Mouse (Mus musculus): ENCODE measurements around the gene Gabrb1. TPM values are rescaled to one million over a fixed set of nuclear protein-coding genes. Genes with fewer than 3 reads are reported as not detected.

Gene Gabrb1
- polyA plus RNA-seq, 2 experiments = under 0.01 to 0.03 TPM

- WGBS (ENCODE audit: insufficient replicate concordance) = 62% methylated on average over 10 of the region's 10 CpGs
These were observed 18.1 kb upstream of the Gabrb1 start for GRCm38 (mm10) chr5:71639804-71640203.

GRCm38 (mm10) chr5:71648108-71648507 lies 9.8 kb upstream of the Gabrb1 start:
- Histone ChIP-seq H3K4me2 (ENCODE audit: low read depth) (no peak overlapping the region), H3K27ac (no peak overlapping the region), H3K9me3 (ENCODE audit: control insufficient read depth, low read length) (no peaks in the 10 kb centered on the region), H3K9ac (replicated peaks) (no peak overlapping the region), H3K4me1 (replicated peaks; ENCODE audit: control insufficient read depth in 2 of 2, insufficient read depth in 2 of 2, low read length in 1 of 2) (no peaks in the 10 kb centered on the region), H3K4me3 (ENCODE audit: insufficient read depth in 1 of 2, low read depth in 2 of 2, low read length in 2 of 2) (no peak overlapping the region), H3K36me3 (replicated peaks; ENCODE audit: control insufficient read depth, insufficient read depth, low read depth) (no peaks in the 10 kb centered on the region), H3K27me3 (ENCODE audit: control insufficient read depth, insufficient read depth, low read length) (no peaks in the 10 kb centered on the region)
- DNase-seq (ENCODE audit: low read depth in 3 of 3, low spot score in 3 of 3) = no peak
- WGBS (ENCODE audit: insufficient replicate concordance) = 60% methylated on average over 2 of the region's 2 CpGs
- no peak for TF ChIP-seq CTCF (IDR thresholded peaks at IDR 0.05; ENCODE audit: low read depth)
- TF ChIP-seq EP300 (IDR thresholded peaks at IDR 0.05; ENCODE audit: low read depth) = no peak
- no peak for ATAC-seq (ENCODE audit: insufficient read depth)

More at GRCm38 (mm10) chr5:71639804-71640203, 18.1 kb upstream of the Gabrb1 start:
- TF ChIP-seq CTCF (IDR thresholded peaks at IDR 0.05; ENCODE audit: low read depth) (no peak), EP300 (IDR thresholded peaks at IDR 0.05; ENCODE audit: low read depth) (no peak)
- Histone ChIP-seq H3K36me3 (replicated peaks; ENCODE audit: control insufficient read depth, insufficient read depth, low read depth) (no peaks in the 10 kb centered on the region), H3K4me2 (ENCODE audit: low read depth) (no peak overlapping the region), H3K9me3 (ENCODE audit: control insufficient read depth, low read length) (no peaks in the 10 kb centered on the region), H3K9ac (replicated peaks) (no peak overlapping the region), H3K27me3 (ENCODE audit: control insufficient read depth, insufficient read depth, low read length) (no peaks in the 10 kb centered on the region), H3K4me3 (ENCODE audit: insufficient read depth in 1 of 2, low read depth in 2 of 2, low read length in 2 of 2) (no peak overlapping the region), H3K27ac (no peak overlapping the region), H3K4me1 (replicated peaks; ENCODE audit: control insufficient read depth in 2 of 2, insufficient read depth in 2 of 2, low read length in 1 of 2) (no peaks in the 10 kb centered on the region)
- ATAC-seq (ENCODE audit: insufficient read depth) (no peak), DNase-seq (ENCODE audit: low read depth in 3 of 3, low spot score in 3 of 3) (no peak)

GRCm38 (mm10) chr5:71654056-71654455 lies 3.9 kb upstream of the Gabrb1 start:
- Histone ChIP-seq H3K27me3 (ENCODE audit: control insufficient read depth, insufficient read depth, low read length) (peaks cover 13% of the 10 kb centered on the region), H3K9me3 (ENCODE audit: control insufficient read depth, low read length) (no peaks in the 10 kb centered on the region), H3K4me2 (ENCODE audit: low read depth) (no peak overlapping the region), H3K27ac (no peak overlapping the region), H3K36me3 (replicated peaks; ENCODE audit: control insufficient read depth, insufficient read depth, low read depth) (no peaks in the 10 kb centered on the region), H3K9ac (replicated peaks) (no peak overlapping the region), H3K4me1 (replicated peaks; ENCODE audit: control insufficient read depth in 2 of 2, insufficient read depth in 2 of 2, low read length in 1 of 2) (no peaks in the 10 kb centered on the region), H3K4me3 (ENCODE audit: insufficient read depth in 1 of 2, low read depth in 2 of 2, low read length in 2 of 2) (no peak overlapping the region)
- WGBS (ENCODE audit: insufficient replicate concordance) = 62% methylated on average over 5 of the region's 5 CpGs
- DNase-seq (ENCODE audit: low read depth in 3 of 3, low spot score in 3 of 3) = no peak
- no peak for TF ChIP-seq CTCF (IDR thresholded peaks at IDR 0.05; ENCODE audit: low read depth)
- no peak for TF ChIP-seq EP300 (IDR thresholded peaks at IDR 0.05; ENCODE audit: low read depth)
- no peak for ATAC-seq (ENCODE audit: insufficient read depth)

GRCm38 (mm10) chr5:71656771-71657170 lies 1.1 kb upstream of the Gabrb1 start:
- no peak overlapping the region for H3K27ac ChIP-seq
- no peaks in the 10 kb centered on the region for H3K36me3 ChIP-seq (replicated peaks; ENCODE audit: control insufficient read depth, insufficient read depth, low read depth)
- H3K9me3 ChIP-seq (ENCODE audit: control insufficient read depth, low read length) = no peaks in the 10 kb centered on the region
- DNase-seq (ENCODE audit: low read depth in 3 of 3, low spot score in 3 of 3) (no peak), ATAC-seq (ENCODE audit: insufficient read depth) (no peak)
- WGBS (ENCODE audit: insufficient replicate concordance) = 6% methylated on average over 10 of the region's 10 CpGs
- TF ChIP-seq CTCF (IDR thresholded peaks at IDR 0.05; ENCODE audit: low read depth) = no peak
- TF ChIP-seq EP300 (IDR thresholded peaks at IDR 0.05; ENCODE audit: low read depth) = no peak
- peaks cover 13% of the 10 kb centered on the region for H3K27me3 ChIP-seq (ENCODE audit: control insufficient read depth, insufficient read depth, low read length)
- no peak overlapping the region for H3K4me3 ChIP-seq (ENCODE audit: insufficient read depth in 1 of 2, low read depth in 2 of 2, low read length in 2 of 2)
- H3K4me2 ChIP-seq (ENCODE audit: low read depth) = no peak overlapping the region
- H3K9ac ChIP-seq (replicated peaks) = no peak overlapping the region
- no peaks in the 10 kb centered on the region for H3K4me1 ChIP-seq (replicated peaks; ENCODE audit: control insufficient read depth in 2 of 2, insufficient read depth in 2 of 2, low read length in 1 of 2)

GRCm38 (mm10) chr5:71658115-71658497 lies 193 bp downstream of the Gabrb1 start, which contains the start of gene Gabra4:
TSS of gene Gabra4 (minus strand) at chr5:71658308.
- no peak within 1 kb of the TSS for H3K9ac ChIP-seq (replicated peaks)
- ATAC-seq (ENCODE audit: insufficient read depth) (no peak), DNase-seq (ENCODE audit: low read depth in 3 of 3, low spot score in 3 of 3) (no peak)
- TF ChIP-seq EP300 (IDR thresholded peaks at IDR 0.05; ENCODE audit: low read depth) (no peak), CTCF (IDR thresholded peaks at IDR 0.05; ENCODE audit: low read depth) (no peak)
- H3K4me2 ChIP-seq (ENCODE audit: low read depth) = peak within 1 kb of the TSS; percentile 52
- peak within 1 kb of the TSS; percentile 21 to 35; a peak in 3 of 4 replicates for H3K4me3 ChIP-seq (ENCODE audit: insufficient read depth in 1 of 2, low read depth in 2 of 2, low read length in 2 of 2)
- no peaks in the 10 kb centered on the region for H3K4me1 ChIP-seq (replicated peaks; ENCODE audit: control insufficient read depth in 2 of 2, insufficient read depth in 2 of 2, low read length in 1 of 2)
- no peaks in the 10 kb centered on the region for H3K9me3 ChIP-seq (ENCODE audit: control insufficient read depth, low read length)
- WGBS (ENCODE audit: insufficient replicate concordance) = 2% methylated on average over 15 of the region's 15 CpGs
- H3K27ac ChIP-seq = no peak within 1 kb of the TSS
- peaks cover 13% of the 10 kb centered on the region for H3K27me3 ChIP-seq (ENCODE audit: control insufficient read depth, insufficient read depth, low read length)
- H3K36me3 ChIP-seq (replicated peaks; ENCODE audit: control insufficient read depth, insufficient read depth, low read depth) = no peaks in the 10 kb centered on the region
